Mouse (Mus musculus): Measurements from ENCODE around the gene Dzip3. TPM values are rescaled to one million over a fixed set of nuclear protein-coding genes. Genes with fewer than 3 reads are reported as not detected.

Gene Dzip3
- total and polyA plus RNA-seq, 3 experiments, result 1.6 to 8.3 (median 7.6) TPM

- H3K9ac ChIP-seq (ENCODE audit: low read depth, low read length), result no peak overlapping the region
- no peaks in the 10 kb centered on the region for H3K79me2 ChIP-seq (replicated peaks; ENCODE audit: control insufficient read depth, insufficient read depth, low read length)
- intact Hi-C loops (cut with DNase I), result no loop called here
- no peaks in the 10 kb centered on the region for H3K4me1 ChIP-seq (ENCODE audit: control insufficient read depth, insufficient read depth, low read length)
- no peak overlapping the region for H3K27ac ChIP-seq
- TF ChIP-seq EP300 (IDR thresholded peaks at IDR 0.05; ENCODE audit: insufficient read depth, low read depth, low read length), result no peak
- no peak for TF ChIP-seq CTCF (IDR thresholded peaks at IDR 0.05)
- TF ChIP-seq POLR2A (IDR thresholded peaks at IDR 0.05; ENCODE audit: insufficient read depth, low read depth, low read length), result no peak
- no peaks in the 10 kb centered on the region for H3K27me3 ChIP-seq (ENCODE audit: control insufficient read depth, insufficient read depth, low read length)
- no peak for DNase-seq
- no peaks in the 10 kb centered on the region for H3K36me3 ChIP-seq (ENCODE audit: control insufficient read depth, insufficient read depth, low read length)
- no peak overlapping the region for H3K4me3 ChIP-seq
Observed at GRCm38 (mm10) chr16:48979965-48980364, 14.0 kb downstream of the Dzip3 start.

- intact Hi-C loops (cut with DNase I), result no loop called here
- 98% methylated on average over 1 of the region's 1 CpGs for WGBS
- no peak overlapping the region for H3K9ac ChIP-seq (ENCODE audit: low read depth, low read length)
- no peaks in the 10 kb centered on the region for H3K27me3 ChIP-seq (ENCODE audit: control insufficient read depth, insufficient read depth, low read length)
- no peaks in the 10 kb centered on the region for H3K79me2 ChIP-seq (replicated peaks; ENCODE audit: control insufficient read depth, insufficient read depth, low read length)
- no peaks in the 10 kb centered on the region for H3K4me1 ChIP-seq (ENCODE audit: control insufficient read depth, insufficient read depth, low read length)
- H3K4me3 ChIP-seq, result no peak overlapping the region
- TF ChIP-seq POLR2A (IDR thresholded peaks at IDR 0.05; ENCODE audit: insufficient read depth, low read depth, low read length) (no peak), EP300 (IDR thresholded peaks at IDR 0.05; ENCODE audit: insufficient read depth, low read depth, low read length) (no peak), CTCF (IDR thresholded peaks at IDR 0.05) (peak; percentile 41)
- H3K27ac ChIP-seq, result no peak overlapping the region
- no peaks in the 10 kb centered on the region for H3K36me3 ChIP-seq (ENCODE audit: control insufficient read depth, insufficient read depth, low read length)
- DNase-seq, result no peak
Observed at GRCm38 (mm10) chr16:48973548-48973947, 20.4 kb downstream of the Dzip3 start.

- Histone ChIP-seq H3K79me2 (replicated peaks; ENCODE audit: control insufficient read depth, insufficient read depth, low read length) (no peaks in the 10 kb centered on the region), H3K4me3 (no peak overlapping the region), H3K27me3 (ENCODE audit: control insufficient read depth, insufficient read depth, low read length) (no peaks in the 10 kb centered on the region), H3K27ac (no peak overlapping the region), H3K9ac (ENCODE audit: low read depth, low read length) (no peak overlapping the region), H3K4me1 (ENCODE audit: control insufficient read depth, insufficient read depth, low read length) (no peaks in the 10 kb centered on the region), H3K36me3 (ENCODE audit: control insufficient read depth, insufficient read depth, low read length) (no peaks in the 10 kb centered on the region)
- TF ChIP-seq CTCF (IDR thresholded peaks at IDR 0.05) (no peak), EP300 (IDR thresholded peaks at IDR 0.05; ENCODE audit: insufficient read depth, low read depth, low read length) (no peak), POLR2A (IDR thresholded peaks at IDR 0.05; ENCODE audit: insufficient read depth, low read depth, low read length) (no peak)
- over 99% methylated on average over 2 of the region's 2 CpGs for WGBS
- intact Hi-C loops (cut with DNase I), result no loop called here
- no peak for DNase-seq
Observed at GRCm38 (mm10) chr16:48972996-48973395, 21.0 kb downstream of the Dzip3 start.

GRCm38 (mm10) chr16:48941805-48942204, 52.2 kb downstream of the Dzip3 start:
- no peaks in the 10 kb centered on the region for H3K36me3 ChIP-seq (ENCODE audit: control insufficient read depth, insufficient read depth, low read length)
- TF ChIP-seq CTCF (IDR thresholded peaks at IDR 0.05) (peak; percentile 74), POLR2A (IDR thresholded peaks at IDR 0.05; ENCODE audit: insufficient read depth, low read depth, low read length) (no peak)
- no peak overlapping the region for H3K9ac ChIP-seq (ENCODE audit: low read depth, low read length)
- WGBS, result 82% methylated on average over 1 of the region's 1 CpGs
- H3K4me1 ChIP-seq (ENCODE audit: control insufficient read depth, insufficient read depth, low read length), result no peaks in the 10 kb centered on the region
- H3K79me2 ChIP-seq (replicated peaks; ENCODE audit: control insufficient read depth, insufficient read depth, low read length), result no peaks in the 10 kb centered on the region
- no peak overlapping the region for H3K4me3 ChIP-seq
- H3K27ac ChIP-seq, result no peak overlapping the region
- intact Hi-C loops (cut with DNase I), result no loop called here
- no peak for DNase-seq
- no peaks in the 10 kb centered on the region for H3K27me3 ChIP-seq (ENCODE audit: control insufficient read depth, insufficient read depth, low read length)

- no peaks in the 10 kb centered on the region for H3K4me1 ChIP-seq (ENCODE audit: control insufficient read depth, insufficient read depth, low read length)
- no peaks in the 10 kb centered on the region; the same call in 1 of the 2 replicates for H3K36me3 ChIP-seq (ENCODE audit: control insufficient read depth, insufficient read depth, low read length)
- 51% methylated on average over 1 of the region's 1 CpGs for WGBS
Observed at GRCm38 (mm10) chr16:48923724-48924123, 70.2 kb downstream of the Dzip3 start.

GRCm38 (mm10) chr16:48913206-48913605, 80.8 kb downstream of the Dzip3 start:
- DNase-seq, result no peak
- no peak overlapping the region for H3K27ac ChIP-seq
- no peak overlapping the region for H3K9ac ChIP-seq (ENCODE audit: low read depth, low read length)
- H3K4me3 ChIP-seq, result no peak overlapping the region
- H3K79me2 ChIP-seq (replicated peaks; ENCODE audit: control insufficient read depth, insufficient read depth, low read length), result no peaks in the 10 kb centered on the region
- intact Hi-C loops (cut with DNase I), result no loop called here
- TF ChIP-seq EP300 (IDR thresholded peaks at IDR 0.05; ENCODE audit: insufficient read depth, low read depth, low read length) (no peak), POLR2A (IDR thresholded peaks at IDR 0.05; ENCODE audit: insufficient read depth, low read depth, low read length) (no peak), CTCF (IDR thresholded peaks at IDR 0.05) (no peak)
- H3K4me1 ChIP-seq (ENCODE audit: control insufficient read depth, insufficient read depth, low read length), result no peaks in the 10 kb centered on the region
- no peaks in the 10 kb centered on the region for H3K36me3 ChIP-seq (ENCODE audit: control insufficient read depth, insufficient read depth, low read length)
- 94% methylated on average over 3 of the region's 3 CpGs for WGBS
- no peaks in the 10 kb centered on the region for H3K27me3 ChIP-seq (ENCODE audit: control insufficient read depth, insufficient read depth, low read length)

More at GRCm38 (mm10) chr16:48923724-48924123, 70.2 kb downstream of the Dzip3 start:
- TF ChIP-seq EP300 (IDR thresholded peaks at IDR 0.05; ENCODE audit: insufficient read depth, low read depth, low read length), result no peak
- TF ChIP-seq CTCF (IDR thresholded peaks at IDR 0.05), result no peak
- TF ChIP-seq POLR2A (IDR thresholded peaks at IDR 0.05; ENCODE audit: insufficient read depth, low read depth, low read length), result no peak
- no peak overlapping the region for H3K9ac ChIP-seq (ENCODE audit: low read depth, low read length)
- H3K79me2 ChIP-seq (replicated peaks; ENCODE audit: control insufficient read depth, insufficient read depth, low read length), result no peaks in the 10 kb centered on the region
- DNase-seq, result no peak
- intact Hi-C loops (cut with DNase I), result no loop called here
- H3K4me3 ChIP-seq, result no peak overlapping the region
- no peaks in the 10 kb centered on the region for H3K27me3 ChIP-seq (ENCODE audit: control insufficient read depth, insufficient read depth, low read length)
- no peak overlapping the region for H3K27ac ChIP-seq

Data from heart, adult 2 months (tissue).